Mouse (Mus musculus) neural tube, embryonic 13.5 days (tissue): ENCODE measurements at regions not wholly inside any gene's neighbourhood (a gene's known extent, or its start where the extent isn't known, plus 50 kb on each side); places are given as distances from the start of the nearest gene placed in this dataset.

ENCODE experiments used
- ATAC-seq: fragments of 200-750 bp; cut with Nextera tagmentation; 2 replicates; pipeline ENCODE4 v1.8.0; 2017; ENCODE audit warnings: low read depth, mild to moderate bottlenecking, moderate TSS enrichment, moderate library complexity
- H3K27ac ChIP-seq: fragments of 300-500 bp; sonication (generic); replicated peaks from 2 replicates; pipeline ENCODE4 v1.5.1; 2015; ENCODE audit warnings: moderate library complexity, mild to moderate bottlenecking, inconsistent platforms
- H3K27me3 ChIP-seq: fragments of 300-500 bp; sonication (generic); 2 replicates; pipeline ENCODE4 v1.6.1; 2015; ENCODE audit warnings: mild to moderate bottlenecking, inconsistent platforms
- H3K36me3 ChIP-seq: fragments of 300-500 bp; sonication (generic); 2 replicates; pipeline ENCODE4 v1.6.1; 2015; ENCODE audit warnings: mild to moderate bottlenecking, inconsistent platforms
- H3K4me1 ChIP-seq: fragments of 300-500 bp; sonication (generic); replicated peaks from 2 replicates; pipeline ENCODE4 v1.6.1; 2015; ENCODE audit warnings: inconsistent platforms
- H3K4me2 ChIP-seq: fragments of 300-500 bp; sonication (generic); 2 replicates; pipeline ENCODE4 v1.6.1; 2015; ENCODE audit warnings: inconsistent platforms, mild to moderate bottlenecking, moderate library complexity
- H3K4me3 ChIP-seq: fragments of 300-500 bp; sonication (generic); 2 replicates; pipeline ENCODE4 v1.5.1; 2015; ENCODE audit warnings: mild to moderate bottlenecking, inconsistent platforms
- H3K9ac ChIP-seq: fragments of 300-500 bp; sonication (generic); 2 replicates; pipeline ENCODE4 v1.6.1; 2015; ENCODE audit warnings: moderate library complexity, mild to moderate bottlenecking, inconsistent platforms
- H3K9me3 ChIP-seq: fragments of 300-500 bp; sonication (generic); 2 replicates; pipeline ENCODE4 v1.6.1; 2016; ENCODE audit warnings: inconsistent platforms
- WGBS: fragments of 180-500 bp; shearing (Covaris S2); methylation state at CpG from one replicate; pipeline ENCODE4 v1.1.7; 2015; 5-methylcytosine and 5-hydroxymethylcytosine counted together

DNA sequence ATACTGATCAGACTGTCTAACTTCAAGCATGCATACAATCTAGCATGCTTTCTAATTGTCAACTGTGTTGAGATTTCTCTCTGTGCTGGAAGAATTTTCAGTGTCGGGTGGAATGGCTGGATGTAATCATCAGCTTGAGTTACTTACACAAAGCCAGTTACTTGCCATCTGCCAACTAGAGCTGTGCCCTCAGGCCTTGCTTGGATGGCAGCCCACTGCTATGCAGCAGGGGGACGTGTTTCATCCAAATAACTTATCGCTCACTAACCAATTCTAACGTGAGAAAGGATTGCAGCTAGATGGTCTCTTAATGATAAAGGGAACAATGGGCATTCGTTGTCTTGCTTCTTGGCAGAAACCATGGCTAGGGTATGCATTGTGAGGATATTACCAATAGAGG, 131.3 kb upstream of the Peli2 start:
- 37% methylated on average over 5 of the region's 5 CpGs for WGBS
- H3K4me3 ChIP-seq: no peak overlapping the region
- H3K27ac ChIP-seq: no peak overlapping the region
- no peak overlapping the region for H3K4me2 ChIP-seq
- no peaks in the 10 kb centered on the region for H3K36me3 ChIP-seq
- no peaks in the 10 kb centered on the region for H3K9me3 ChIP-seq
- no peaks in the 10 kb centered on the region for H3K27me3 ChIP-seq
- H3K4me1 ChIP-seq: peaks cover 27% of the 10 kb centered on the region
- ATAC-seq: peak; percentile 67; the same call in 1 of the 2 replicates
- H3K9ac ChIP-seq: no peak overlapping the region

DNA sequence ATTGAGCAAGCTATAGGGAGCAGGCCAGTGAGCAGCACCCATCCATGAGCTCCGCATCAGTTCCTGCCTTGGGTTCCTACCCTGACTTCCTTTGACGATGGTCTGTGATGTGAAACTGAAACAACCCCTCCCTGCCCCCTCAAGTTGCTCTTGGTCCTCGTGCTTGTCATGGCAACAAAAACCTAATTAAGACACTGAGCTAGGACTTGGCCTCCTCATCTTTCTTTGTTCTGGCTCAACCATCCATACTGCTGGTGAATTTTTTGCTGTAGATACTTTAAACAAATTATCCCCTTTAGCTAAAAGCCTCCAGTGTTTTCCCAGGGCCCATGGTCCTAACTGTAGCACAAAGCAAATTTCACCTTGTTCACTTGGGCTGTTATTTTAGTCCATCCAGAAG, 129.9 kb upstream of the Peli2 start:
- ATAC-seq: no peak
- no peak overlapping the region for H3K27ac ChIP-seq
- H3K4me3 ChIP-seq: no peak overlapping the region
- H3K27me3 ChIP-seq: no peaks in the 10 kb centered on the region
- no peaks in the 10 kb centered on the region for H3K9me3 ChIP-seq
- H3K36me3 ChIP-seq: no peaks in the 10 kb centered on the region
- H3K9ac ChIP-seq: no peak overlapping the region
- 57% methylated on average over 3 of the region's 3 CpGs for WGBS
- H3K4me2 ChIP-seq: no peak overlapping the region
- H3K4me1 ChIP-seq: peaks cover 27% of the 10 kb centered on the region

- Histone ChIP-seq H3K27me3 (no peaks in the 10 kb centered on the region), H3K4me1 (peaks cover 23% of the 10 kb centered on the region), H3K4me3 (no peak overlapping the region), H3K9me3 (no peaks in the 10 kb centered on the region), H3K36me3 (no peaks in the 10 kb centered on the region), H3K27ac (no peak overlapping the region), H3K4me2 (no peak overlapping the region), H3K9ac (no peak overlapping the region)
- no peak for ATAC-seq
- 92% methylated on average over 7 of the region's 7 CpGs for WGBS
Measured at GRCm38 (mm10) chr14:47991546-47991945, 129.1 kb upstream of the Peli2 start.

DNA sequence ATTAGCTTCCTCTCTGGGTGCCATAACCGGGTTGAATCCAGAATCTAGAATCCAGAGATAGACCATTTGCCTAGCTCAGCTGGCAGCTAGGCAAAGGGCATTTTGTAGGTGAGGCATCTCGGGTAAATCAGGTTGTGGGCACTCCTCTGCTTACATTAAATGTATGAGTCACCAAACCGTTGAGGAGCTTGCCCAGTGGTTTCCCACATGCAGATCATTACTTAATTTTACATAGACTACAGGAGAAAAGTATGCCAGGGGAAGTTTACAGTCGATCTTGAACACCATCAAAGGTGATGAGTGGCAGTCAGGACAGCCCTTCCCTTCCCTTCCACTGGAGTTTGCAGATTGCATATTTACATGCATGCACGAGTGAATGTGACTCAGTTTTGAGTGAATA, 128.5 kb upstream of the Peli2 start:
- Histone ChIP-seq H3K9ac (no peak overlapping the region), H3K4me2 (no peak overlapping the region)
- no peak for ATAC-seq

DNA sequence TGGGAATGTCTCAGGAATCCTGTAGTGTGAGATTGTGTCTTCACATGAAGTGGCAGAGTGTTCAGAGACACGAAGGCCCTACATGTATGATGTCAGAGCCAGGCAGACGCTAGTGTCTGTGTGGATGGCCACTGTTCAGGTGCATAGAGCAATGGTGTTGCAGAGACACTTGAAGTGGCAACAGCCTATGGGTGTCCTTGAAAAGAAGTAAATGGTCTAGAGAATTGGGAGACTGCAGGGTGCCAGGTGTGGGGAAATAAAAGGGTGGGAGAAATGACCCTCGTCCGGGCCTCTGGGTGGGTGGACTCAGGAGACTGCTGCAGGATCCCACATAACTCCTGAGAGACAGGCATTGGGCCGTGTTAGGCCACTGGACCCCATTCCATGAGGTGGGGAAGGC, 127.8 kb upstream of the Peli2 start:
- Histone ChIP-seq H3K4me1 (peaks cover 10% of the 10 kb centered on the region), H3K27ac (no peak overlapping the region), H3K9ac (no peak overlapping the region), H3K4me3 (no peak overlapping the region), H3K9me3 (no peaks in the 10 kb centered on the region), H3K36me3 (no peaks in the 10 kb centered on the region), H3K4me2 (no peak overlapping the region), H3K27me3 (no peaks in the 10 kb centered on the region)
- 93% methylated on average over 5 of the region's 5 CpGs for WGBS
- no peak for ATAC-seq

More for the DNA sequence above, 128.5 kb upstream of the Peli2 start:
- H3K27ac ChIP-seq: no peak overlapping the region
- no peaks in the 10 kb centered on the region for H3K36me3 ChIP-seq
- WGBS: 81% methylated on average over 5 of the region's 5 CpGs
- no peak overlapping the region for H3K4me3 ChIP-seq
- H3K27me3 ChIP-seq: no peaks in the 10 kb centered on the region
- peaks cover 18% of the 10 kb centered on the region for H3K4me1 ChIP-seq
- H3K9me3 ChIP-seq: no peaks in the 10 kb centered on the region

DNA sequence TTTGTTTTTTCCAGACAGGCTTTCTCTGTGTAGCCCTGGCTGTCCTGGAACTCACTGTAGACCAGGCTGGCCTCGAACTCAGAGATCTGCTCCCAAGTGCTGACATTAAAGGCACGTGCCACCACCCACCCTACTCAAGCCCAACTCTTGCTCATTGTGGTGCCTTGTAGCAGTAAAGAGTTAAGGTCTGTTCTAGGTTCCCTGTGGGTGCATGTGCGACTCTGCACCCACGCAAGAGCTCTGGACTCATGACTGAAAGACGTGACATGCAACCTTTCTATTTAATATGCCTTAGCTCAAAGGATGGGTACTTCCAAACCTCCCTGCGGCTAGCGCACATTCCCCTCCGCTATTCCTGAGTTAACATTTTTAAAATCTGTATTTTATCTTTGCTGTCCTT, 121.7 kb upstream of the Peli2 start:
- Histone ChIP-seq H3K9me3 (no peaks in the 10 kb centered on the region), H3K4me3 (no peak overlapping the region), H3K4me1 (no peaks in the 10 kb centered on the region), H3K36me3 (no peaks in the 10 kb centered on the region), H3K27ac (no peak overlapping the region), H3K27me3 (no peaks in the 10 kb centered on the region), H3K9ac (no peak overlapping the region), H3K4me2 (no peak overlapping the region)
- ATAC-seq: no peak
- WGBS: 95% methylated on average over 8 of the region's 8 CpGs

DNA sequence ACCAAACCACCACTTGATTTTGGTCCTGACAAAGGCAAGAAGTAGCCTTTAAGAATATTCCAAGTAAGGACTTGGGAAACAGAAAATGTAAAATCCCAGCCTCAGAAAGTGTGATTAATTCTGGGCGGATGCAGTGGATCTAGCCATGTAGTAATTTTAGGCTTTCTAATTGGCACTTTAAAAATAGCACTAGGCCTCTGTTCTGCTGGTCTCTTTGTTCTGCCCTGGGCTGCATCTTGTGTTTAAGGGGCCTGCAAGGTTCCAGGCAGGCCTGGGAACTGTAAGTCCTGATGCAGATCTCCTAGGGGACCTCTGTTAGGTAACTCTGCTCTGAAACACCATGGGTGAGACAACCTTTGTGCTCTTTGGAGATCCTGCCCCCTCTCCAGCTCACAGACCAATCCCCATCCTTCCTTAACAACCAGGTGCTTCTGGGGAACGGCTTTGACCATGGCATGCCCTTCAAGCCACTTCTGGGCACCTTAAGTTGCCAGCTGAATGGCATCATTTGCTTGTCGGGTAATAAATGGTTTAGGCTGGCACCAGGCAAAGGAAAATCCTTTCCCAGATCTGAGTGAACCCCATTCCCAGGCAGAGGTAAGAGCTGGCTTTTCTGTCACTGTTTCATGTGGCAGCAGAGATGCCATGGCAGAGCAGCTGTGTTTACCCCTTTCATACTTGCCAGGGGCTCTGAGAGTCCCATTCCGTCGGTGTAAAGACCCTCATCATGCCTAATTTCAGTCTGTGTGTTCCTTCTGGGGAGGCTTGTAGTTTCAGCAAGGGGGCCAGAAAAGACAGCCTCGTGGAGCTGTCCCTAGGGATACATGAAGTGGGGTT, 115.3 kb upstream of the Peli2 start:
- Histone ChIP-seq H3K4me2 (no peak overlapping the region), H3K27ac (no peak overlapping the region), H3K4me3 (no peak overlapping the region), H3K9ac (no peak overlapping the region), H3K27me3 (no peaks in the 10 kb centered on the region), H3K9me3 (no peaks in the 10 kb centered on the region), H3K36me3 (no peaks in the 10 kb centered on the region), H3K4me1 (0 out of 2 replicates have a peak, but pooled peaks cover 4% of the 10 kb centered on the region)
- ATAC-seq: no peak
- WGBS: 73% methylated on average over 6 of the region's 6 CpGs

DNA sequence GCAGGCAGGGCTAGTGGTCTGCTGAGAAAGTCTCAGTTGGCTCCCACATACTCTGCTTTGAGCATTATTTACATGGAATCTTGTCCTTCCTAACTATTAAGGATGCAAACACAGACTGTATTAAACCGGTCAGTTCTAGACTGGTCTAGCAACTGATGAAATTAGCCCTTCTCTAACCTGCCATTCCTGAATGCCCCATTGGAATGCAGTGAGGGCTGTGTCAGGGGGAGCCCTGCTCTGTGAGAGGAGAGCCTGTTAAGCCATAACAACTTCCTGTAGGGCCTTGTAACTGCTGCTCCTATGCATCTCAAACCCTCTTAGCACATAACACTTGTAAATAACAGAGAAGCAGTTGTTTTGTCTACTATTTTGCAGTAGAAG, 114.7 kb upstream of the Peli2 start:
- WGBS: 76% methylated on average over 1 of the region's 1 CpGs
- Histone ChIP-seq H3K36me3 (no peaks in the 10 kb centered on the region), H3K9me3 (no peaks in the 10 kb centered on the region), H3K4me1 (0 out of 2 replicates have a peak, but pooled peaks cover 4% of the 10 kb centered on the region), H3K4me3 (no peak overlapping the region), H3K9ac (no peak overlapping the region), H3K27me3 (no peaks in the 10 kb centered on the region), H3K27ac (no peak overlapping the region), H3K4me2 (no peak overlapping the region)
- ATAC-seq: no peak

- Histone ChIP-seq H3K4me3 (no peak overlapping the region), H3K27ac (peak overlapping the region; percentile 28; the same call in 1 of the 2 replicates), H3K27me3 (no peaks in the 10 kb centered on the region), H3K9ac (no peak overlapping the region), H3K9me3 (0 out of 2 replicates have a peak, but pooled peaks cover 4% of the 10 kb centered on the region), H3K36me3 (no peaks in the 10 kb centered on the region), H3K4me1 (peaks cover 13% of the 10 kb centered on the region), H3K4me2 (no peak overlapping the region)
- ATAC-seq: peak; percentile 85
- WGBS: 28% methylated on average over 2 of the region's 2 CpGs
Measured at GRCm38 (mm10) chr14:48012361-48013215, 108.0 kb upstream of the Peli2 start.

DNA sequence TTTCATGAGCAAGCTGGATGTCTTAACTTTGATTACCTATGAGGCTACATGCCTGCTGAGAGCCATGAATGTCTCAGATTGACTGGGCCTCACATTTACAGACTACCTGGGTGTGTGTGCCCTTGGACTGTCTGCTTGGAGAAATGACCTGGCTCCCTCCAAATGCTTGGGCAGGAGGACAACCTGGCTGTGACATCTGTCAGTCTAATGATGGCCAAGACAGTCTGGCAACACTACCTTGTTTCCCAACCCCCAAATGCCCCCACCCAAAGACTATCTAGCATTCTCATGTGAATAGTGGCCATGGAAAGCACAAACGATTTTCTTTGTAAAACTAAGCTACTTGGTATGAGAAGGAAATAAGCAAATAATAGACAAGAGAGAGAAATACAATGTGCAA, 107.2 kb upstream of the Peli2 start:
- 77% methylated on average over 1 of the region's 1 CpGs for WGBS
- H3K36me3 ChIP-seq: no peaks in the 10 kb centered on the region
- H3K4me2 ChIP-seq: no peak overlapping the region
- H3K4me1 ChIP-seq: peaks cover 13% of the 10 kb centered on the region
- no peaks in the 10 kb centered on the region for H3K27me3 ChIP-seq
- H3K4me3 ChIP-seq: no peak overlapping the region
- no peak overlapping the region for H3K9ac ChIP-seq
- H3K27ac ChIP-seq: no peak overlapping the region
- 0 out of 2 replicates have a peak, but pooled peaks cover 4% of the 10 kb centered on the region for H3K9me3 ChIP-seq
- ATAC-seq: no peak

DNA sequence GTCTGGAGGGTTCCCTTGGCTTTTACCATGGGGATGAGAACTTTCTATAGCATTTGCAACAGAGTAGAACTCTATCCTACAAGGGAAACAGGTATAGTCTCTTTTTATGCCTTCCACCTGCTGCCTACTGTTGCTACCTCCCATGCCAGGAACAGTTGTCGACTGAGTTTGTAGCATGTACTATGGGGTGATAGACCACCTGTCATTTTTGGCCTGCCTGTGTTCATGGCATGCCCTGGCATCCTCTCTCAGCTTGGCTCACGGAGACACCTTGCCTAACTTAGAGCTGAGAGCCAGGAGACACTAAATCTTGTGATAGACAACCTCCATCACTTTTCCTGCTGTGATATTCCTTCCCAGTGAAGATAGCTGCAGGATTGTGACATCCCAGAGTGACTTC, 105.8 kb upstream of the Peli2 start:
- H3K27me3 ChIP-seq: no peaks in the 10 kb centered on the region
- H3K4me3 ChIP-seq: no peak overlapping the region
- no peak overlapping the region for H3K27ac ChIP-seq
- no peak overlapping the region for H3K9ac ChIP-seq
- no peaks in the 10 kb centered on the region for H3K36me3 ChIP-seq
- no peak for ATAC-seq
- 0 out of 2 replicates have a peak, but pooled peaks cover 4% of the 10 kb centered on the region for H3K9me3 ChIP-seq
- no peak overlapping the region for H3K4me2 ChIP-seq
- WGBS: 82% methylated on average over 2 of the region's 2 CpGs
- peaks cover 9% of the 10 kb centered on the region for H3K4me1 ChIP-seq

GRCm38 (mm10) chr14:48017971-48018370, 102.7 kb upstream of the Peli2 start:
- 87% methylated on average over 6 of the region's 6 CpGs for WGBS

More at GRCm38 (mm10) chr14:48017971-48018370, 102.7 kb upstream of the Peli2 start:
- Histone ChIP-seq H3K27ac (no peak overlapping the region), H3K36me3 (no peaks in the 10 kb centered on the region), H3K9me3 (no peaks in the 10 kb centered on the region), H3K27me3 (no peaks in the 10 kb centered on the region), H3K4me3 (no peak overlapping the region), H3K9ac (no peak overlapping the region), H3K4me1 (peaks cover under 1% of the 10 kb centered on the region; the same call in 1 of the 2 replicates), H3K4me2 (no peak overlapping the region)
- no peak for ATAC-seq
